Mouse (Mus musculus) T-helper 1 cell (primary cell): ENCODE results near the gene Wipf1.

Experiments used
- in situ Hi-C: fragments of 300-600 bp; cut with MboI, MseI; formaldehyde crosslinking; loops from one replicate; pipeline ENCODE4 v1.15.1; 2025; ENCODE audit warnings: high pct_unique_total_duplicates

Wipf1 gene

GRCm38 (mm10) chr2:73470146-73470630 is 59.3 kb downstream of the Wipf1 start:
- in situ Hi-C loops = no loop called here

- in situ Hi-C loops = no loop called here
Observed at GRCm38 (mm10) chr2:73469552-73469951, 60.0 kb downstream of the Wipf1 start.

- in situ Hi-C loops = no loop called here
Observed at GRCm38 (mm10) chr2:73468993-73469392, 60.5 kb downstream of the Wipf1 start.

- in situ Hi-C loops = no loop called here
Observed at GRCm38 (mm10) chr2:73467071-73467851, 62.3 kb downstream of the Wipf1 start.

- in situ Hi-C loops = no loop called here
Observed at GRCm38 (mm10) chr2:73466481-73466880, 63.1 kb downstream of the Wipf1 start.

- in situ Hi-C loops = no loop called here
Observed at GRCm38 (mm10) chr2:73463431-73464194, 65.9 kb downstream of the Wipf1 start.

- in situ Hi-C loops = no loop called here
Observed at GRCm38 (mm10) chr2:73462757-73463339, 66.7 kb downstream of the Wipf1 start.

GRCm38 (mm10) chr2:73462265-73462664 is 67.3 kb downstream of the Wipf1 start:
- in situ Hi-C loops = no loop called here

GRCm38 (mm10) chr2:73460168-73460567 is 69.4 kb downstream of the Wipf1 start:
- in situ Hi-C loops = no loop called here

GRCm38 (mm10) chr2:73459607-73460153 is 69.9 kb downstream of the Wipf1 start:
- in situ Hi-C loops = no loop called here

GRCm38 (mm10) chr2:73456886-73457285 is 72.6 kb downstream of the Wipf1 start:
- in situ Hi-C loops = no loop called here

GRCm38 (mm10) chr2:73456154-73456553 is 73.4 kb downstream of the Wipf1 start:
- in situ Hi-C loops = no loop called here

GRCm38 (mm10) chr2:73455541-73455940 is 74.0 kb downstream of the Wipf1 start:
- in situ Hi-C loops = no loop called here

- in situ Hi-C loops = no loop called here
Observed at GRCm38 (mm10) chr2:73454682-73455081, 74.9 kb downstream of the Wipf1 start.

GRCm38 (mm10) chr2:73454186-73454585 is 75.3 kb downstream of the Wipf1 start:
- in situ Hi-C loops = no loop called here

- in situ Hi-C loops = no loop called here
Observed at GRCm38 (mm10) chr2:73453717-73454116, 75.8 kb downstream of the Wipf1 start.

GRCm38 (mm10) chr2:73453085-73453484 is 76.4 kb downstream of the Wipf1 start:
- in situ Hi-C loops = no loop called here

- in situ Hi-C loops = no loop called here
Observed at GRCm38 (mm10) chr2:73452556-73452955, 77.0 kb downstream of the Wipf1 start.

GRCm38 (mm10) chr2:73451541-73451940 is 78.0 kb downstream of the Wipf1 start:
- in situ Hi-C loops = no loop called here

- in situ Hi-C loops = no loop called here
Observed at GRCm38 (mm10) chr2:73450172-73450715, 79.3 kb downstream of the Wipf1 start.

- in situ Hi-C loops = no loop called here
Observed at GRCm38 (mm10) chr2:73443985-73444384, 85.5 kb downstream of the Wipf1 start.

- in situ Hi-C loops = no loop called here
Observed at GRCm38 (mm10) chr2:73442015-73442414, 87.5 kb downstream of the Wipf1 start.
